Mouse (Mus musculus) heart, embryonic 11.5 days (tissue): ENCODE results near the gene Ldhb. TPM values are rescaled to one million over a fixed set of nuclear protein-coding genes. Genes with fewer than 3 reads are reported as not detected.

ENCODE experiments used
- polyA plus RNA-seq: library from polyadenylated mRNA; unstranded; fragments of >200 nt; fragmentation: Nextera tagmentation; extraction: Ambion mirVana; gene quantifications from 2 replicates; pipeline ENCODE4 v1.2.1, GENCODE M21; 2014

The Ldhb gene
- polyA plus RNA-seq, 1 experiment from 2014 or later = 651 TPM

Other genes starting within 250 kb of the Ldhb start
- gene Iapp, start 209.5 kb downstream of the Ldhb start, polyA plus RNA-seq = not detected in 2 replicates
- gene Slco1a5, start 185.0 kb downstream of the Ldhb start, polyA plus RNA-seq = not detected in 2 replicates
- 13.3 and 15.8 TPM in 2 replicates for gene Pyroxd1, start 162.3 kb downstream of the Ldhb start, polyA plus RNA-seq
- gene Recql, start 120.9 kb downstream of the Ldhb start, polyA plus RNA-seq = 21.9 and 29.5 TPM in 2 replicates
- 93.5 and 97.9 TPM in 2 replicates for gene Golt1b, start 120.7 kb downstream of the Ldhb start, polyA plus RNA-seq
- gene Spx, start 94.5 kb downstream of the Ldhb start, polyA plus RNA-seq = 1.4 TPM in 1 of 2 replicates, not detected in the other
- 0.36 TPM in 1 of 2 replicates, not detected in the other for gene Gys2, start 34.8 kb downstream of the Ldhb start, polyA plus RNA-seq
- gene Kcnj8, start 63.7 kb upstream of the Ldhb start, polyA plus RNA-seq = 2.2 and 3.0 TPM in 2 replicates
- gene Abcc9, start 194.4 kb upstream of the Ldhb start, polyA plus RNA-seq = 21.1 and 21.6 TPM in 2 replicates
- 117 and 126 TPM in 2 replicates for gene Cmas, start 248.7 kb upstream of the Ldhb start, polyA plus RNA-seq